Comparison of ENCODE assay signal across 10 mouse cellular contexts in the genomic region with DNA sequence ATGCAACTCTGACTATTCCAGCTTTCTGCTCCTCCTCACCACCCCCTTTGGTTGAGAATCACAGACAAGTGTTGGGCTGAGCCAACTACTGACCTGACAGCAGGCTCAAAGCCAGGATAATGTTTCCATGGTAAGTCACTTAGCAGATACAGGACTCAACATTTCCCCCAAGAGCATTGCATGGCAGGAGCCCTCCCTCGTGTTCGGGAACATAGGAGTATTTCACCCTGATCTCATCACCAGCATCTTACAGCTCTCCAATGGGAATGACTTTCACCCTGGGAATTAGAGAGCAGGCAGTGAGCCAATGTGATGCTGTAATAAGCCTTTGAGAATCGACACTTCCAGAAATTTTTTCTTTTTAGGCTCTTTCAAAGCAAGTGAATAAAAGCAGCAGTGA.
DNase-seq lines count a peak whose midpoint lies in the region; ATAC-seq lines count a peak whose summit lies in the region.
"Had no signal": no experiment of that assay in that cellular context is flagged by ENCODE, and none has a peak within 500 bp of the region (broad histone marks: within the 10 kb centered on the region; RNA-seq: fewer than 3 reads in every experiment).

No protein-coding gene starts in this region.

- no peak overlapping the region for H3K4me2 ChIP-seq in heart, embryonic 11.5 days
- H3K4me2 ChIP-seq: embryonic facial prominence, embryonic 15.5 days; heart, embryonic 15.5 days had no signal

- H3K27me3 ChIP-seq in heart, embryonic 11.5 days (ENCODE audit: control insufficient read depth, insufficient read depth, low read length) = no peaks in the 10 kb centered on the region
- H3K27me3 ChIP-seq: embryonic facial prominence, embryonic 15.5 days; heart, embryonic 15.5 days had no signal

- intact Hi-C loops in heart, postnatal 14 days (cut with DNase I) = no loop called here

- no peaks in the 10 kb centered on the region; the same call in 1 of the 2 replicates for H3K36me3 ChIP-seq in heart, embryonic 11.5 days (ENCODE audit: control insufficient read depth, insufficient read depth, low read length)
- H3K36me3 ChIP-seq: embryonic facial prominence, embryonic 15.5 days; heart, embryonic 15.5 days had no signal

- no peak for ATAC-seq in heart, embryonic 11.5 days (replicated peaks; ENCODE audit: insufficient number of reproducible peaks, low FRiP score, low TSS enrichment)
- ATAC-seq in erythroblast, adult 5-6 weeks (replicated peaks; ENCODE audit: low FRiP score, poor library complexity, severe bottlenecking) = no peak

- peak; percentile 84 to 87 for DNase-seq in heart, adult 18-20 months
- peak; percentile 21 for DNase-seq in urinary bladder, postnatal 25 days (ENCODE audit: low spot score)
- DNase-seq in urinary bladder, postnatal 10 days (ENCODE audit: low spot score) = no peak
- peak; percentile 69 to 74 for DNase-seq in heart, postnatal 14 days
- DNase-seq in layer of hippocampus, adult 9-11 months = no peak

- no peaks in the 10 kb centered on the region for H3K4me1 ChIP-seq in heart, embryonic 11.5 days (ENCODE audit: control insufficient read depth, insufficient read depth, low read length)
- H3K4me1 ChIP-seq: embryonic facial prominence, embryonic 15.5 days; heart, embryonic 15.5 days had no signal

- WGBS in heart, embryonic 11.5 days (ENCODE audit: insufficient replicate concordance) = 63% methylated on average over 3 of the region's 3 CpGs

- no peak overlapping the region for H3K27ac ChIP-seq in heart, embryonic 11.5 days (ENCODE audit: low read depth, low read length)
- H3K27ac ChIP-seq: embryonic facial prominence, embryonic 15.5 days; heart, embryonic 15.5 days; liver, embryonic 14.5 days had no signal

- H3K9ac ChIP-seq in heart, embryonic 11.5 days (ENCODE audit: low read depth, low read length) = no peak overlapping the region
- H3K9ac ChIP-seq: embryonic facial prominence, embryonic 15.5 days; heart, embryonic 15.5 days; liver, embryonic 14.5 days had no signal

- no peaks in the 10 kb centered on the region for H3K9me3 ChIP-seq in heart, embryonic 11.5 days (replicated peaks; ENCODE audit: control insufficient read depth, low read length)
- H3K9me3 ChIP-seq: embryonic facial prominence, embryonic 15.5 days; heart, embryonic 15.5 days had no signal

- H3K4me3 ChIP-seq in heart, embryonic 11.5 days (ENCODE audit: low read depth, low read length) = no peak overlapping the region
- H3K4me3 ChIP-seq: embryonic facial prominence, embryonic 15.5 days; heart, embryonic 15.5 days had no signal

Comparison
In these comparisons a context has a peak if more than half of its experiments do, and no peak if none do; other contexts are left out.
1. DNase-seq: peak in heart, adult 18-20 months (2 of 2), urinary bladder, postnatal 25 days (single experiment) and heart, postnatal 14 days (2 of 2); none in urinary bladder, postnatal 10 days (single experiment) and layer of hippocampus, adult 9-11 months (single experiment).